ENCODE assay signal across 23 mouse cellular contexts in genomic region chr6:90306315-90306975, GRCm38 (mm10). TPM values are rescaled to one million over a fixed set of nuclear protein-coding genes. Genes with fewer than 3 reads are reported as not detected.
"Had no signal": no experiment of that assay in that cellular context is flagged by ENCODE, and none has a peak within 500 bp of the region (broad histone marks: within the 10 kb centered on the region; RNA-seq: fewer than 3 reads in every experiment).

No protein-coding gene starts in this region.

- DNase-seq: kidney, adult 8-10 months; kidney, postnatal 4 days; left cerebral cortex, postnatal 4 days; lung, embryonic 14.5 days; lung, postnatal 14 days; thymus, adult 18-20 months; thymus, postnatal 25 days had no signal

- H3K9ac ChIP-seq: hindbrain, embryonic 15.5 days; lung, embryonic 14.5 days; midbrain, embryonic 12.5 days; neural tube, embryonic 15.5 days; stomach, embryonic 15.5 days had no signal

- H3K9me3 ChIP-seq: hindbrain, embryonic 15.5 days; neural tube, embryonic 15.5 days; stomach, embryonic 15.5 days had no signal

- ATAC-seq: intestine, embryonic 16.5 days had no signal

- H3K27me3 ChIP-seq: hindbrain, embryonic 15.5 days; midbrain, embryonic 12.5 days; neural tube, embryonic 15.5 days; stomach, embryonic 15.5 days had no signal

- H3K4me3 ChIP-seq: hindbrain, embryonic 15.5 days; layer of hippocampus, adult 2 months; midbrain, embryonic 12.5 days; myocyte; neural tube, embryonic 15.5 days; stomach, embryonic 15.5 days had no signal

- H3K36me3 ChIP-seq: hindbrain, embryonic 15.5 days; midbrain, embryonic 12.5 days; neural tube, embryonic 15.5 days; stomach, embryonic 15.5 days had no signal

- H3K27ac ChIP-seq: hindbrain, embryonic 15.5 days; kidney, postnatal 0 days; layer of hippocampus, adult 2 months; macrophage; midbrain, embryonic 12.5 days; neural tube, embryonic 15.5 days; stomach, embryonic 15.5 days had no signal

- H3K4me2 ChIP-seq: hindbrain, embryonic 15.5 days; lung, embryonic 14.5 days; midbrain, embryonic 12.5 days; neural tube, embryonic 15.5 days; stomach, embryonic 15.5 days had no signal

- H3K4me1 ChIP-seq: hindbrain, embryonic 15.5 days; midbrain, embryonic 12.5 days; neural tube, embryonic 15.5 days; stomach, embryonic 15.5 days had no signal

RNA-seq across cellular contexts. Expression of gene BC048671, which starts 5.4 kb away (rescaled TPM):
- total RNA-seq: layer of hippocampus, adult 2 months; layer of hippocampus, postnatal 10 days; left cerebral cortex, postnatal 10 days; left cerebral cortex, postnatal 4 days; megakaryocyte-erythroid progenitor cell, adult 5-6 weeks; midbrain, postnatal 0 days had no signal
- polyA plus RNA-seq: hindbrain, embryonic 15.5 days; intestine, embryonic 16.5 days; kidney, postnatal 0 days; limb, embryonic 14.5 days; lung, embryonic 14.5 days; macrophage; midbrain, embryonic 12.5 days; midbrain, postnatal 0 days; myocyte; neural tube, embryonic 11.5 days; neural tube, embryonic 15.5 days; stomach, embryonic 15.5 days; urinary bladder, adult 2 months had no signal

RNA-seq across cellular contexts. Expression of gene Chst13, which starts 18.5 kb away (rescaled TPM):
- total RNA-seq: layer of hippocampus, adult 2 months; left cerebral cortex, postnatal 10 days; left cerebral cortex, postnatal 4 days; megakaryocyte-erythroid progenitor cell, adult 5-6 weeks; midbrain, postnatal 0 days had no signal
- polyA plus RNA-seq: hindbrain, embryonic 15.5 days; lung, embryonic 14.5 days; macrophage; midbrain, embryonic 12.5 days; neural tube, embryonic 11.5 days had no signal

RNA-seq across cellular contexts. Expression of gene Uroc1, which starts 26.6 kb away (rescaled TPM):
- total RNA-seq: layer of hippocampus, adult 2 months; left cerebral cortex, postnatal 10 days; left cerebral cortex, postnatal 4 days; megakaryocyte-erythroid progenitor cell, adult 5-6 weeks; midbrain, postnatal 0 days had no signal
- polyA plus RNA-seq: hindbrain, embryonic 15.5 days; lung, embryonic 14.5 days; macrophage; midbrain, embryonic 12.5 days; midbrain, postnatal 0 days; myocyte; neural tube, embryonic 11.5 days; neural tube, embryonic 15.5 days had no signal
